Mouse (Mus musculus): ENCODE data around the gene Olfr1254. TPM values are rescaled to one million over a fixed set of nuclear protein-coding genes. Genes with fewer than 3 reads are reported as not detected.

Gene Olfr1254
- polyA plus RNA-seq (2016; fragmentation: Nextera tagmentation; extraction: Ambion mirVana) = not detected in 2 replicates

DNA sequence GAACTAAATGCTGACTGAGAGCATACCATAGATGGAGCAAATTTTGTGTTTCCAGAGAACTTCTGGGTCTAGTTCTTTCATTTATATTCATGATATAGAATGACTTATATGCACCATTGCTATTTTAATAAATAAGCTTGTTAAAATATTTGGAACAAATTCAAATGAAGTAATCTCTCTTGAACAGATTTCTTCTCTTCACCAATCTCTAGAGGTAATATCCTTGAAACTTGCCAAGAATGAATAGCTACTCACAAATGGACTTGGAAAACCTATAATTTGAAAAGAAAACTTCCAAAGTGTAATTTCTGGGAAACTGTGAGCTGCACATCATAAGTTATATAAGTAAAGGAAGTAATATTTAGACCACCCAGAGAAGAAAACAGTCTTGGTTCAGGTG is at the start of gene Olfr1254:
Gene Olfr1254, minus strand, starts transcription at position 101 of the 400 bp plus-strand sequence.
- no peak for DNase-seq (ENCODE audit: low spot score)
- H3K9me3 ChIP-seq = no peaks in the 10 kb centered on the region
- H3K27me3 ChIP-seq (ENCODE audit: insufficient read depth, poor library complexity, severe bottlenecking) = no peaks in the 10 kb centered on the region
- no peak within 1 kb of the TSS for H3K4me3 ChIP-seq
- no peaks in the 10 kb centered on the region for H3K36me3 ChIP-seq
- H3K4me1 ChIP-seq (replicated peaks) = no peaks in the 10 kb centered on the region
- H3K27ac ChIP-seq = no peak within 1 kb of the TSS

DNA sequence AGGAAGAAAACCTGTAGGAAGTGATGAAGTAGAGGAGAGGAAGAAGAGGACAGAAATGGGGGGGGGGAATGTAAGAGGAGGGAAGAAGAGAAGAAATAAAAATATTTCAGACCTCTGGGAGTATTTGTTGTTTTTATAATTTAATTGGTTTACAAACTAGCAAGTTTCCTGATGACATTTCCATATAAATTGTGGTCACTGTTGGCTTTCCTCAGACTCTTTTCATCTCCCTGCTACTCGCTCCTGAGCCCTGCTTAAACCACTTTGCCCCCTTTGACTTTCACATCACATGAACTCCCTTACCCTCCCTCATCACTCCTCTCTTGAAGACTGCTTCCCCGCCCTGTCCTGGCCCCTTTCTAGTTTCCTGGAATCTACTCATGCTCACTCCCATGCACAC is 48.0 kb upstream of the Olfr1254 start, which contains the start of gene Olfr1256:
Gene Olfr1256, minus strand, starts transcription at position 101 of the 400 bp plus-strand sequence.
- Histone ChIP-seq H3K36me3 (no peaks in the 10 kb centered on the region), H3K27me3 (ENCODE audit: insufficient read depth, poor library complexity, severe bottlenecking) (no peaks in the 10 kb centered on the region), H3K27ac (no peak within 1 kb of the TSS), H3K4me1 (replicated peaks) (no peaks in the 10 kb centered on the region), H3K4me3 (no peak within 1 kb of the TSS), H3K9me3 (no peaks in the 10 kb centered on the region)
- 58% methylated on average over 2 of the region's 2 CpGs for WGBS
- no peak for DNase-seq (ENCODE audit: low spot score)

DNA sequence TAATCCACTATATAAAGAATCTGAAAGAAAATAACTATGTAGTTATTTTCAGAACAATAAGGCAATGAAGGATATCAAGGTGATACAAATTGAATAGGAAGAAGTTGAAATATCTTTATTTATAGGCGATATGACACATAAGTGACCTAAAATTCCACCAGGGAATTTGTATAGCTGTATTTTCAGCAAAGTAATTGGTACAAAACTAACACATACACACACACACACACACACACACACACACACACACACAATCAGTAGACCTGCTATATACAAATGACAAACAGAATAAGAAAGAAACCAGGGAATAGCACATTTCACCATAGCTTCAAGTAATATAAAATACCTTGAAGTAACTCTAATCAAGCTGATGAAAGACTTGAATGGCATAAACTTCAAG is 26.8 kb upstream of the Olfr1254 start:
- Histone ChIP-seq H3K9me3 (0 out of 2 replicates have a peak, but pooled peaks cover 3% of the 10 kb centered on the region), H3K27me3 (ENCODE audit: insufficient read depth, poor library complexity, severe bottlenecking) (no peaks in the 10 kb centered on the region)
- WGBS = 81% methylated on average over 1 of the region's 1 CpGs

DNA sequence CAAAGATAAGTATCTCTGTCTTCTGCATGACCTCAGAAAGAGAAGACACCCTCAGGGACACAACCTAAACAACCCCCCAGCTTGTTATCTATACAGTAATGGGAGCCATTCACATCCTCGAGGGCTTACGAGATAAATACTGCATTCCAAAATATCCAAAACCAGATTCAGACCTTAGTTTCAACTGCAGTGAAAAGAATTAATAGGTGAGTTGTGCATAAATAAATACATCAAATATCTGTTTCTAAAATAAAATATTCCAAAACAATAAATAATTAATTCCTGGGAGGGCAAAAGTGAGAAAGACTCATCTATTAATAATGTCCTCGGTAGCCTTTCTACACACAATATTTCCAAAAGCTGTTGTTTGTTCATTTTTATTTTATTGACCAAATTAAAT is 18.3 kb upstream of the Olfr1254 start, which contains the start of gene Olfr1255:
Gene Olfr1255, plus strand, starts transcription at position 301 of the 400 bp plus-strand sequence.
- no peak for DNase-seq (ENCODE audit: low spot score)
- Histone ChIP-seq H3K27ac (no peak within 1 kb of the TSS), H3K27me3 (ENCODE audit: insufficient read depth, poor library complexity, severe bottlenecking) (no peaks in the 10 kb centered on the region), H3K36me3 (no peaks in the 10 kb centered on the region), H3K9me3 (no peaks in the 10 kb centered on the region), H3K4me1 (replicated peaks) (no peaks in the 10 kb centered on the region), H3K4me3 (no peak within 1 kb of the TSS)
- 88% methylated on average over 3 of the region's 3 CpGs for WGBS

More for the DNA sequence above, 26.8 kb upstream of the Olfr1254 start:
- Histone ChIP-seq H3K36me3 (no peaks in the 10 kb centered on the region), H3K4me3 (no peak overlapping the region), H3K27ac (no peak overlapping the region), H3K4me1 (replicated peaks) (no peaks in the 10 kb centered on the region)
- no peak for DNase-seq (ENCODE audit: low spot score)

DNA sequence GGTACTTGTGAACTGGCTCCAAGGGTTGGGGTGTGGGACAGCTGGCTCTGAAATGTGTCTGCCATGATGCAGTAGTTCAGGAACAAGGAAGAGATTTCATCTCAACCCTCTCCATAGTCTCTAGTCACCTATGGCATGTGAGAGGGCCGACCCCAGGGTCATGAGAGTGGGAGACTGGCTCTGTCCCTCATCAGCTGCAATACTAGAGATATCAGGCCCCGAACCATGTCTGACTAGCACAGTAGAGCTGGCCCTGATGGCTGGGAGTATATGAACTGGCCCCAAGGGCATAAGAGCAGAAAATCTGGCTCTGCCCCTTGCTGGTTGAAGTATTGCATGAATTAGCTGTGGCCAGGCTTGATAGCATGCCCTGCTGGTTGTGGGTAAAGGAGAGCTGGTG is 17.3 kb upstream of the Olfr1254 start:
- H3K4me1 ChIP-seq (replicated peaks) = no peaks in the 10 kb centered on the region
- H3K27me3 ChIP-seq (ENCODE audit: insufficient read depth, poor library complexity, severe bottlenecking) = no peaks in the 10 kb centered on the region
- H3K9me3 ChIP-seq = no peaks in the 10 kb centered on the region
- no peak overlapping the region for H3K4me3 ChIP-seq
- 87% methylated on average over 2 of the region's 2 CpGs for WGBS
- no peak for DNase-seq (ENCODE audit: low spot score)
- H3K27ac ChIP-seq = no peak overlapping the region
- H3K36me3 ChIP-seq = no peaks in the 10 kb centered on the region

DNA sequence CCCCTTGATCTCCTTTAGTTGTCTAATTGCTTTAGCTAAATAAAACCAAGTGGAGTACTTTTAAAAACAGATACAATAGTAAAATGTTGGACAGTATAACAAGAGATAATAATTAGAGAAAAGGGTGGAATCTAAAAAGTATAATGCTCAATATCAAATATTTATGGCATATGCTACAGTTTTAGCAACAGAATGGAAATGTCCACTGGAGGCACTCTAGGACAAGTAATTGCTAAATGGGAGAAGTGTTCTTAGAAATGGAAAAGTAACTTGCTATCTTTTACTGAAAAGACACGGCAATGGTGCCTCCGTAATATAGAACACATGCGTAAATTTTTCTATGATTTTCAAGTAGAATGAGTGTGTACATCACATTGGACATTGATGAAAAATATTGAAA is 6.2 kb upstream of the Olfr1254 start:
- WGBS = 94% methylated on average over 3 of the region's 3 CpGs
- no peak for DNase-seq (ENCODE audit: low spot score)
- Histone ChIP-seq H3K27me3 (ENCODE audit: insufficient read depth, poor library complexity, severe bottlenecking) (no peaks in the 10 kb centered on the region), H3K4me3 (no peak overlapping the region), H3K4me1 (replicated peaks) (no peaks in the 10 kb centered on the region), H3K36me3 (no peaks in the 10 kb centered on the region), H3K9me3 (no peaks in the 10 kb centered on the region), H3K27ac (no peak overlapping the region)

DNA sequence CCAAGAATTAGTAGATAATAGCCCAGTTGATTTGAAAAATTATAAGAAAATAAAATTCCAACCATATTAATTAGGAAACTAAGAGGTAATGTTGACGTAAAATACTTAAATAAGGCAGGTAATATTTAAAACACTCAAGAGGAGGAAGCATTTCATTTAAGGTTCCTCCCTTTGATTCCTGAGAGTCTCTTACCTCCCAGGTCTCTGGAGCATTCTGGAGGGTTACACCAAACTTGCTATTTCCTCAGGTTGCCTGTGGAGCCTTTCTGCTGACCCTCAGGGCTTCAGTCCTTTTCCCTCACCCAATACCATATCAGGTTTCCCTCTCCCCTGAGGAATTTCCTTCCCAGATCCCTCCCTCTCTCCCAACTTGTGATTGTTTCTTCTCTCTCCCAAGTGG is 36.4 kb downstream of the Olfr1254 start, which contains the start of gene Olfr1253:
Gene Olfr1253, minus strand, starts transcription at position 101 of the 400 bp plus-strand sequence.
- Histone ChIP-seq H3K9me3 (no peaks in the 10 kb centered on the region), H3K4me1 (replicated peaks) (no peaks in the 10 kb centered on the region), H3K4me3 (no peak within 1 kb of the TSS), H3K27me3 (ENCODE audit: insufficient read depth, poor library complexity, severe bottlenecking) (no peaks in the 10 kb centered on the region), H3K36me3 (no peaks in the 10 kb centered on the region), H3K27ac (no peak within 1 kb of the TSS)
- no peak for DNase-seq (ENCODE audit: low spot score)
- WGBS = 89% methylated on average over 1 of the region's 1 CpGs

Other genes with a start within 250 kb of the Olfr1254 start
- not detected in 2 replicates for gene Olfr1245, start 215.2 kb downstream of the Olfr1254 start, polyA plus RNA-seq (2016; fragmentation: Nextera tagmentation; extraction: Ambion mirVana)
- not detected in 2 replicates for gene Olfr1246, start 200.5 kb downstream of the Olfr1254 start, polyA plus RNA-seq (2016; fragmentation: Nextera tagmentation; extraction: Ambion mirVana)
- gene Olfr1247, start 179.5 kb downstream of the Olfr1254 start, polyA plus RNA-seq (2016; fragmentation: Nextera tagmentation; extraction: Ambion mirVana) = not detected in 2 replicates
- not detected in 2 replicates for gene Olfr1248, start 175.4 kb downstream of the Olfr1254 start, polyA plus RNA-seq (2016; fragmentation: Nextera tagmentation; extraction: Ambion mirVana)
- not detected in 2 replicates for gene Olfr1249, start 158.6 kb downstream of the Olfr1254 start, polyA plus RNA-seq (2016; fragmentation: Nextera tagmentation; extraction: Ambion mirVana)
- gene Olfr1250, start 132.2 kb downstream of the Olfr1254 start, polyA plus RNA-seq (2016; fragmentation: Nextera tagmentation; extraction: Ambion mirVana) = not detected in 2 replicates
- gene Olfr1251, start 121.7 kb downstream of the Olfr1254 start, polyA plus RNA-seq (2016; fragmentation: Nextera tagmentation; extraction: Ambion mirVana) = not detected in 2 replicates
- not detected in 2 replicates for gene Olfr1252, start 68.6 kb downstream of the Olfr1254 start, polyA plus RNA-seq (2016; fragmentation: Nextera tagmentation; extraction: Ambion mirVana)
- not detected in 2 replicates for gene Olfr1253, start 36.5 kb downstream of the Olfr1254 start, polyA plus RNA-seq (2016; fragmentation: Nextera tagmentation; extraction: Ambion mirVana)
- gene Olfr1255, start 18.4 kb upstream of the Olfr1254 start, polyA plus RNA-seq (2016; fragmentation: Nextera tagmentation; extraction: Ambion mirVana) = not detected in 2 replicates
- gene Olfr1256, start 47.9 kb upstream of the Olfr1254 start, polyA plus RNA-seq (2016; fragmentation: Nextera tagmentation; extraction: Ambion mirVana) = not detected in 2 replicates
- gene Olfr48, start 54.6 kb upstream of the Olfr1254 start, polyA plus RNA-seq (2016; fragmentation: Nextera tagmentation; extraction: Ambion mirVana) = not detected in 2 replicates
- not detected in 2 replicates for gene Olfr1257, start 84.8 kb upstream of the Olfr1254 start, polyA plus RNA-seq (2016; fragmentation: Nextera tagmentation; extraction: Ambion mirVana)
- gene Olfr1258, start 133.7 kb upstream of the Olfr1254 start, polyA plus RNA-seq (2016; fragmentation: Nextera tagmentation; extraction: Ambion mirVana) = not detected in 2 replicates
- not detected in 2 replicates for gene Olfr1259, start 155.0 kb upstream of the Olfr1254 start, polyA plus RNA-seq (2016; fragmentation: Nextera tagmentation; extraction: Ambion mirVana)
- gene Olfr1260, start 180.7 kb upstream of the Olfr1254 start, polyA plus RNA-seq (2016; fragmentation: Nextera tagmentation; extraction: Ambion mirVana) = not detected in 2 replicates
- not detected in 2 replicates for gene Olfr1261, start 197.6 kb upstream of the Olfr1254 start, polyA plus RNA-seq (2016; fragmentation: Nextera tagmentation; extraction: Ambion mirVana)
- gene Olfr1262, start 206.5 kb upstream of the Olfr1254 start, polyA plus RNA-seq (2016; fragmentation: Nextera tagmentation; extraction: Ambion mirVana) = not detected in 2 replicates
- not detected in 2 replicates for gene Olfr1263, start 218.5 kb upstream of the Olfr1254 start, polyA plus RNA-seq (2016; fragmentation: Nextera tagmentation; extraction: Ambion mirVana)
- gene Olfr1264, start 232.0 kb upstream of the Olfr1254 start, polyA plus RNA-seq (2016; fragmentation: Nextera tagmentation; extraction: Ambion mirVana) = not detected in 2 replicates
- not detected in 2 replicates for gene Olfr1265, start 241.7 kb upstream of the Olfr1254 start, polyA plus RNA-seq (2016; fragmentation: Nextera tagmentation; extraction: Ambion mirVana)